Mouse (Mus musculus) heart, embryonic 16.5 days (tissue): ENCODE measurements around the gene Phldb1. TPM values are rescaled to one million over a fixed set of nuclear protein-coding genes. Genes with fewer than 3 reads are reported as not detected.
A peak's percentile ranks its signal among the peaks of the same experiment; 100 is the strongest.

ENCODE experiments used
- ATAC-seq: fragments of 200-750 bp; cut with Nextera tagmentation; replicated peaks from 2 replicates; pipeline ENCODE4 v1.8.0; 2017; ENCODE audit warnings: moderate number of reproducible peaks; ENCODE audit not compliant: insufficient read depth, low FRiP score; ENCODE audit errors: extremely low read depth
- H3K27ac ChIP-seq: fragments of 300-500 bp; sonication (generic); 2 replicates; pipeline ENCODE4 v1.5.1; 2014; ENCODE audit warnings: mild to moderate bottlenecking, low read length, control low read depth, moderate library complexity
- H3K27me3 ChIP-seq: fragments of 300-500 bp; sonication (generic); 2 replicates; pipeline ENCODE4 v1.6.1; 2014; ENCODE audit warnings: low read length, mixed read lengths; ENCODE audit not compliant: control insufficient read depth, insufficient read depth
- H3K36me3 ChIP-seq: fragments of 300-500 bp; sonication (generic); 2 replicates; pipeline ENCODE4 v1.6.1; 2014; ENCODE audit not compliant: control insufficient read depth, insufficient read depth
- H3K4me1 ChIP-seq: fragments of 300-500 bp; sonication (generic); 2 replicates; pipeline ENCODE4 v1.6.1; 2014; ENCODE audit warnings: low read length, mixed read lengths; ENCODE audit not compliant: control insufficient read depth, insufficient read depth
- H3K4me2 ChIP-seq: fragments of 300-500 bp; sonication (generic); 2 replicates; pipeline ENCODE4 v1.6.1; 2014; ENCODE audit warnings: low read depth, mild to moderate bottlenecking, control low read depth, low read length
- H3K4me3 ChIP-seq: fragments of 300-500 bp; sonication (generic); 2 replicates; pipeline ENCODE4 v1.5.1; 2014; ENCODE audit warnings: mild to moderate bottlenecking, control low read depth, low read length
- H3K9ac ChIP-seq: fragments of 300-500 bp; sonication (generic); 2 replicates; pipeline ENCODE4 v1.6.1; 2014; ENCODE audit warnings: low read length, control low read depth
- H3K9me3 ChIP-seq: fragments of 300-500 bp; sonication (generic); replicated peaks from 2 replicates; pipeline ENCODE4 v1.6.1; 2016; ENCODE audit warnings: low read length; ENCODE audit not compliant: control insufficient read depth
- WGBS: fragments of 180-500 bp; shearing (Covaris S2); extraction: QIAGEN DNeasy Blood & Tissue Kit; methylation state at CpG from one replicate; pipeline ENCODE4 v1.1.7; 2014; 5-methylcytosine and 5-hydroxymethylcytosine counted together
- polyA plus RNA-seq: library from polyadenylated mRNA; unstranded; fragments of >200 nt; fragmentation: Nextera tagmentation; extraction: Ambion mirVana; gene quantifications from 2 replicates; pipeline ENCODE4 v1.2.1, GENCODE M21; 2015

The Phldb1 gene
- polyA plus RNA-seq, 1 experiment from 2014 or later = 25.9 TPM

- Histone ChIP-seq H3K27ac (no peak overlapping the region), H3K9me3 (no peaks in the 10 kb centered on the region), H3K9ac (no peak overlapping the region), H3K4me2 (no peak overlapping the region), H3K27me3 (no peaks in the 10 kb centered on the region), H3K4me3 (no peak overlapping the region), H3K36me3 (peaks cover 23% of the 10 kb centered on the region), H3K4me1 (peaks cover 33% of the 10 kb centered on the region)
- WGBS = 90% methylated on average over 29 of the region's 29 CpGs
- ATAC-seq = no peak
Observed at GRCm38 (mm10) chr9:44715705-44716362, 19.2 kb downstream of the Phldb1 start.

GRCm38 (mm10) chr9:44715109-44715508 lies 19.9 kb downstream of the Phldb1 start:
- peaks cover 23% of the 10 kb centered on the region for H3K36me3 ChIP-seq
- no peaks in the 10 kb centered on the region for H3K9me3 ChIP-seq
- H3K27me3 ChIP-seq = no peaks in the 10 kb centered on the region
- H3K4me1 ChIP-seq = peaks cover 26% of the 10 kb centered on the region
- no peak for ATAC-seq
- 84% methylated on average over 17 of the region's 17 CpGs for WGBS
- no peak overlapping the region for H3K4me3 ChIP-seq
- H3K27ac ChIP-seq = no peak overlapping the region
- H3K9ac ChIP-seq = no peak overlapping the region
- H3K4me2 ChIP-seq = no peak overlapping the region

GRCm38 (mm10) chr9:44713574-44713973 lies 21.4 kb downstream of the Phldb1 start:
- no peak for ATAC-seq
- no peaks in the 10 kb centered on the region for H3K9me3 ChIP-seq
- H3K4me3 ChIP-seq = no peak overlapping the region
- H3K27me3 ChIP-seq = no peaks in the 10 kb centered on the region
- no peak overlapping the region for H3K9ac ChIP-seq
- peaks cover 23% of the 10 kb centered on the region for H3K36me3 ChIP-seq
- H3K4me2 ChIP-seq = no peak overlapping the region
- H3K4me1 ChIP-seq = peaks cover 24% of the 10 kb centered on the region
- WGBS = 62% methylated on average over 2 of the region's 2 CpGs
- no peak overlapping the region for H3K27ac ChIP-seq

- Histone ChIP-seq H3K9ac (no peak overlapping the region), H3K36me3 (peaks cover 23% of the 10 kb centered on the region), H3K27ac (no peak overlapping the region), H3K4me3 (no peak overlapping the region), H3K9me3 (no peaks in the 10 kb centered on the region), H3K4me2 (no peak overlapping the region), H3K4me1 (peaks cover 21% of the 10 kb centered on the region), H3K27me3 (no peaks in the 10 kb centered on the region)
- 74% methylated on average over 6 of the region's 6 CpGs for WGBS
- no peak for ATAC-seq
Observed at GRCm38 (mm10) chr9:44713080-44713479, 21.9 kb downstream of the Phldb1 start.

GRCm38 (mm10) chr9:44711602-44712001 lies 23.4 kb downstream of the Phldb1 start:
- Histone ChIP-seq H3K4me1 (peaks cover 14% of the 10 kb centered on the region), H3K36me3 (peaks cover 23% of the 10 kb centered on the region), H3K27ac (no peak overlapping the region), H3K9ac (no peak overlapping the region), H3K4me3 (no peak overlapping the region), H3K4me2 (no peak overlapping the region), H3K9me3 (no peaks in the 10 kb centered on the region), H3K27me3 (no peaks in the 10 kb centered on the region)
- 65% methylated on average over 17 of the region's 17 CpGs for WGBS
- ATAC-seq = no peak

- Histone ChIP-seq H3K4me2 (no peak overlapping the region), H3K9me3 (no peaks in the 10 kb centered on the region), H3K9ac (no peak overlapping the region), H3K4me1 (peaks cover 14% of the 10 kb centered on the region), H3K36me3 (peaks cover 13% of the 10 kb centered on the region), H3K4me3 (no peak overlapping the region), H3K27ac (no peak overlapping the region), H3K27me3 (no peaks in the 10 kb centered on the region)
- WGBS = 72% methylated on average over 5 of the region's 5 CpGs
- no peak for ATAC-seq
Observed at GRCm38 (mm10) chr9:44710213-44710612, 24.8 kb downstream of the Phldb1 start.

- Histone ChIP-seq H3K4me3 (no peak overlapping the region), H3K4me1 (peaks cover 14% of the 10 kb centered on the region), H3K4me2 (no peak overlapping the region), H3K9me3 (no peaks in the 10 kb centered on the region), H3K27ac (peak overlapping the region; percentile 6; the same call in 1 of the 2 replicates), H3K27me3 (no peaks in the 10 kb centered on the region), H3K9ac (no peak overlapping the region), H3K36me3 (peaks cover 10% of the 10 kb centered on the region)
- 58% methylated on average over 2 of the region's 2 CpGs for WGBS
- no peak for ATAC-seq
Observed at GRCm38 (mm10) chr9:44709600-44709999, 25.4 kb downstream of the Phldb1 start.

GRCm38 (mm10) chr9:44708925-44709324 lies 26.1 kb downstream of the Phldb1 start:
- H3K4me1 ChIP-seq = peaks cover 14% of the 10 kb centered on the region
- H3K27ac ChIP-seq = peak overlapping the region; percentile 60
- no peak for ATAC-seq
- peak overlapping the region; percentile 55 for H3K4me3 ChIP-seq
- peak overlapping the region; percentile 72 for H3K9ac ChIP-seq
- peak overlapping the region; percentile 77 for H3K4me2 ChIP-seq
- 24% methylated on average over 6 of the region's 6 CpGs for WGBS
- H3K9me3 ChIP-seq = no peaks in the 10 kb centered on the region
- H3K36me3 ChIP-seq = peaks cover 10% of the 10 kb centered on the region
- H3K27me3 ChIP-seq = no peaks in the 10 kb centered on the region

- Histone ChIP-seq H3K36me3 (peaks cover 7% of the 10 kb centered on the region), H3K27me3 (no peaks in the 10 kb centered on the region), H3K4me3 (peak overlapping the region; percentile 55), H3K9me3 (no peaks in the 10 kb centered on the region), H3K9ac (peak overlapping the region; percentile 72), H3K27ac (peak overlapping the region; percentile 60), H3K4me1 (peaks cover 14% of the 10 kb centered on the region), H3K4me2 (peak overlapping the region; percentile 77)
- ATAC-seq = peak; percentile 88
- WGBS = 2% methylated on average over 23 of the region's 24 CpGs
Observed at GRCm38 (mm10) chr9:44708429-44708765, 26.6 kb downstream of the Phldb1 start.
